Mouse (Mus musculus) midbrain, embryonic 12.5 days (tissue): ENCODE results near the gene Itsn1. TPM values are rescaled to one million over a fixed set of nuclear protein-coding genes. Genes with fewer than 3 reads are reported as not detected.

Source experiments
- ATAC-seq: fragments of 200-750 bp; cut with Nextera tagmentation; 2 replicates; pipeline ENCODE4 v1.8.0; 2017; ENCODE audit warnings: low read depth, moderate TSS enrichment, moderate library complexity; ENCODE audit not compliant: low FRiP score
- H3K27ac ChIP-seq: fragments of 300-500 bp; sonication (generic); replicated peaks from 2 replicates; pipeline ENCODE4 v1.5.1; 2016; ENCODE audit warnings: mild to moderate bottlenecking
- H3K27me3 ChIP-seq: fragments of 300-500 bp; sonication (generic); 2 replicates; pipeline ENCODE4 v1.6.1; 2016; ENCODE audit warnings: mild to moderate bottlenecking
- H3K36me3 ChIP-seq: fragments of 300-500 bp; sonication (generic); 2 replicates; pipeline ENCODE4 v1.6.1; 2016
- H3K4me1 ChIP-seq: fragments of 300-500 bp; sonication (generic); 2 replicates; pipeline ENCODE4 v1.6.1; 2016
- H3K4me2 ChIP-seq: fragments of 300-500 bp; sonication (generic); replicated peaks from 2 replicates; pipeline ENCODE4 v1.6.1; 2016; ENCODE audit warnings: mild to moderate bottlenecking, moderate library complexity
- H3K4me3 ChIP-seq: fragments of 300-500 bp; sonication (generic); 2 replicates; pipeline ENCODE4 v1.5.1; 2016; ENCODE audit warnings: mild to moderate bottlenecking
- H3K9ac ChIP-seq: fragments of 300-500 bp; sonication (generic); replicated peaks from 2 replicates; pipeline ENCODE4 v1.6.1; 2016; ENCODE audit warnings: mild to moderate bottlenecking, moderate library complexity
- H3K9me3 ChIP-seq: fragments of 300-500 bp; sonication (generic); 2 replicates; pipeline ENCODE4 v1.6.1; 2016; ENCODE audit warnings: mild to moderate bottlenecking
- WGBS: fragments of 180-500 bp; shearing (Covaris S2); methylation state at CpG from one replicate; pipeline ENCODE4 v1.1.7; 2016; 5-methylcytosine and 5-hydroxymethylcytosine counted together
- polyA plus RNA-seq: library from polyadenylated mRNA; unstranded; fragments of >200 nt; fragmentation: Nextera tagmentation; extraction: Ambion mirVana; gene quantifications from 2 replicates; pipeline ENCODE4 v1.2.1, GENCODE M21; 2016

The Itsn1 gene
- polyA plus RNA-seq, 1 experiment from 2014 or later = 75.4 TPM

- no peaks in the 10 kb centered on the region for H3K27me3 ChIP-seq
- WGBS = 93% methylated on average over 12 of the region's 12 CpGs
Observed at GRCm38 (mm10) chr16:91853223-91853622, 124.1 kb downstream of the Itsn1 start.

GRCm38 (mm10) chr16:91858695-91859094, 129.6 kb downstream of the Itsn1 start:
- 96% methylated on average over 7 of the region's 7 CpGs for WGBS
- Histone ChIP-seq H3K36me3 (peaks cover 78% of the 10 kb centered on the region), H3K9ac (no peak overlapping the region)

More at GRCm38 (mm10) chr16:91853223-91853622, 124.1 kb downstream of the Itsn1 start:
- Histone ChIP-seq H3K9ac (no peak overlapping the region), H3K36me3 (peaks cover 90% of the 10 kb centered on the region), H3K4me1 (no peaks in the 10 kb centered on the region), H3K27ac (no peak overlapping the region), H3K4me2 (no peak overlapping the region), H3K9me3 (no peaks in the 10 kb centered on the region), H3K4me3 (no peak overlapping the region)
- no peak for ATAC-seq

GRCm38 (mm10) chr16:91859203-91859602, 130.1 kb downstream of the Itsn1 start:
- peaks cover 78% of the 10 kb centered on the region for H3K36me3 ChIP-seq
- no peaks in the 10 kb centered on the region for H3K27me3 ChIP-seq
- 85% methylated on average over 3 of the region's 3 CpGs for WGBS
- H3K4me2 ChIP-seq = no peak overlapping the region
- no peak for ATAC-seq
- H3K9ac ChIP-seq = no peak overlapping the region
- H3K4me1 ChIP-seq = no peaks in the 10 kb centered on the region
- H3K9me3 ChIP-seq = no peaks in the 10 kb centered on the region
- no peak overlapping the region for H3K27ac ChIP-seq
- H3K4me3 ChIP-seq = no peak overlapping the region

More at GRCm38 (mm10) chr16:91858695-91859094, 129.6 kb downstream of the Itsn1 start:
- ATAC-seq = no peak
- Histone ChIP-seq H3K4me2 (no peak overlapping the region), H3K27ac (no peak overlapping the region), H3K27me3 (no peaks in the 10 kb centered on the region), H3K9me3 (no peaks in the 10 kb centered on the region), H3K4me1 (no peaks in the 10 kb centered on the region), H3K4me3 (no peak overlapping the region)

GRCm38 (mm10) chr16:91859958-91860357, 130.9 kb downstream of the Itsn1 start:
- Histone ChIP-seq H3K9me3 (no peaks in the 10 kb centered on the region), H3K4me1 (no peaks in the 10 kb centered on the region), H3K4me2 (no peak overlapping the region), H3K27ac (peak overlapping the region; percentile 46; the same call in 1 of the 2 replicates), H3K36me3 (peaks cover 78% of the 10 kb centered on the region), H3K9ac (no peak overlapping the region), H3K27me3 (no peaks in the 10 kb centered on the region), H3K4me3 (no peak overlapping the region)
- 87% methylated on average over 8 of the region's 8 CpGs for WGBS
- no peak for ATAC-seq

GRCm38 (mm10) chr16:91860471-91861125, 131.5 kb downstream of the Itsn1 start:
- Histone ChIP-seq H3K4me3 (no peak overlapping the region), H3K9ac (no peak overlapping the region), H3K36me3 (peaks cover 79% of the 10 kb centered on the region), H3K27me3 (no peaks in the 10 kb centered on the region), H3K9me3 (no peaks in the 10 kb centered on the region), H3K27ac (no peak overlapping the region), H3K4me1 (no peaks in the 10 kb centered on the region), H3K4me2 (no peak overlapping the region)
- 75% methylated on average over 14 of the region's 14 CpGs for WGBS
- no peak for ATAC-seq

- H3K36me3 ChIP-seq = peaks cover 76% of the 10 kb centered on the region
- H3K27me3 ChIP-seq = no peaks in the 10 kb centered on the region
- no peaks in the 10 kb centered on the region for H3K9me3 ChIP-seq
- no peaks in the 10 kb centered on the region for H3K4me1 ChIP-seq
- no peak overlapping the region for H3K4me3 ChIP-seq
- no peak overlapping the region for H3K4me2 ChIP-seq
- no peak for ATAC-seq
- H3K9ac ChIP-seq = no peak overlapping the region
- 75% methylated on average over 6 of the region's 6 CpGs for WGBS
- H3K27ac ChIP-seq = no peak overlapping the region
Observed at GRCm38 (mm10) chr16:91861784-91862371, 132.8 kb downstream of the Itsn1 start.

GRCm38 (mm10) chr16:91862836-91863235, 133.8 kb downstream of the Itsn1 start:
- no peaks in the 10 kb centered on the region for H3K27me3 ChIP-seq
- no peak overlapping the region for H3K4me2 ChIP-seq
- H3K36me3 ChIP-seq = peaks cover 76% of the 10 kb centered on the region
- no peak for ATAC-seq
- no peak overlapping the region for H3K27ac ChIP-seq
- no peaks in the 10 kb centered on the region for H3K9me3 ChIP-seq
- H3K4me1 ChIP-seq = no peaks in the 10 kb centered on the region
- H3K9ac ChIP-seq = no peak overlapping the region
- 79% methylated on average over 7 of the region's 7 CpGs for WGBS
- no peak overlapping the region for H3K4me3 ChIP-seq

GRCm38 (mm10) chr16:91864646-91865332, 135.7 kb downstream of the Itsn1 start:
- 82% methylated on average over 10 of the region's 10 CpGs for WGBS
- H3K27ac ChIP-seq = no peak overlapping the region

GRCm38 (mm10) chr16:91865570-91866257, 136.6 kb downstream of the Itsn1 start:
- H3K4me2 ChIP-seq = no peak overlapping the region
- no peaks in the 10 kb centered on the region for H3K27me3 ChIP-seq
- no peaks in the 10 kb centered on the region for H3K4me1 ChIP-seq
- peaks cover 86% of the 10 kb centered on the region for H3K36me3 ChIP-seq
- WGBS = 87% methylated on average over 7 of the region's 7 CpGs
- no peak overlapping the region for H3K9ac ChIP-seq
- no peak overlapping the region for H3K4me3 ChIP-seq
- H3K9me3 ChIP-seq = no peaks in the 10 kb centered on the region
- no peak overlapping the region for H3K27ac ChIP-seq
- ATAC-seq = no peak

More at GRCm38 (mm10) chr16:91864646-91865332, 135.7 kb downstream of the Itsn1 start:
- Histone ChIP-seq H3K4me1 (no peaks in the 10 kb centered on the region), H3K4me2 (no peak overlapping the region), H3K4me3 (no peak overlapping the region), H3K9me3 (no peaks in the 10 kb centered on the region), H3K27me3 (no peaks in the 10 kb centered on the region), H3K36me3 (peaks cover 80% of the 10 kb centered on the region), H3K9ac (no peak overlapping the region)
- no peak for ATAC-seq

GRCm38 (mm10) chr16:91866258-91866634, 137.2 kb downstream of the Itsn1 start:
- H3K4me2 ChIP-seq = no peak overlapping the region
- 91% methylated on average over 5 of the region's 5 CpGs for WGBS
- no peak overlapping the region for H3K4me3 ChIP-seq
- ATAC-seq = no peak
- H3K4me1 ChIP-seq = no peaks in the 10 kb centered on the region
- no peaks in the 10 kb centered on the region for H3K9me3 ChIP-seq
- H3K9ac ChIP-seq = no peak overlapping the region
- peaks cover 86% of the 10 kb centered on the region for H3K36me3 ChIP-seq
- H3K27me3 ChIP-seq = no peaks in the 10 kb centered on the region
- no peak overlapping the region for H3K27ac ChIP-seq

- H3K9me3 ChIP-seq = no peaks in the 10 kb centered on the region
- no peak for ATAC-seq
- no peaks in the 10 kb centered on the region for H3K4me1 ChIP-seq
- no peak overlapping the region for H3K9ac ChIP-seq
- no peaks in the 10 kb centered on the region for H3K27me3 ChIP-seq
- H3K36me3 ChIP-seq = peaks cover 93% of the 10 kb centered on the region
- no peak overlapping the region for H3K4me3 ChIP-seq
- WGBS = 80% methylated on average over 8 of the region's 8 CpGs
- H3K4me2 ChIP-seq = no peak overlapping the region
- no peak overlapping the region for H3K27ac ChIP-seq
Observed at GRCm38 (mm10) chr16:91867672-91868071, 138.6 kb downstream of the Itsn1 start.
